Mouse (Mus musculus): ENCODE data around the gene Drc3.

DNA sequence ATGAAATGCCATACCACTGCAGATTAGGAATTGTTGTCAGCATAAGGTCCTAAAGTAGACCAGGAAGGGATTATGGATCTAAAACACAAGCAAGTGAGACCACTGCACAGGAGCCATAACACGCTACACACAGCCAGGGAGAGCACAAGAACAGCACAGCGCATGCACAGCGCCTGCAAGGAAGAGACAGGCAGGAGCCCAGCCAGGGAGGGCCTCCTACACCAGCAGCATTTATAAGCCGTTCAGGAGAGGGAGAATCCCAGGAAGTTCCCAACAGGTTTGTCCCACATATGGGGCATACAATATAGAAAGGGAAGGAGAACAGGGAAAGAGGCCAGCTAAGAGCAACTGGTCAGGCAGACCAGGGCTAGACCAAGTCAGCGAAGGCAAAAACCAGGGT lies 19.7 kb upstream of the Drc3 start:
- no peak for TF ChIP-seq CTCF (IDR thresholded peaks at IDR 0.05; ENCODE audit: extremely low read depth, insufficient read length, insufficient replicate concordance, low read depth, low read length)
- TF ChIP-seq POLR2A (IDR thresholded peaks at IDR 0.05; ENCODE audit: low read depth, low read length): no peak

Data from small intestine, adult 2 months (tissue).